Mouse (Mus musculus): ENCODE results near the gene Myo1f.
"Not testable (repeated sequence)": the region's sequence is repeated elsewhere in the genome, so short reads cannot be mapped to it uniquely, and the experiment has no call there.

- not testable (repeated sequence) for TF ChIP-seq POLR2A (IDR thresholded peaks at IDR 0.05; ENCODE audit: low read depth, low read length); CTCF (IDR thresholded peaks at IDR 0.05; ENCODE audit: extremely low read depth, insufficient read depth, insufficient read length, insufficient replicate concordance)
Observed at GRCm38 (mm10) chr17:33613726-33614125, 58.2 kb downstream of the Myo1f start.
